Mouse (Mus musculus) urinary bladder, adult 2 months (tissue): Measurements from ENCODE around the gene Atp8b5. TPM values are rescaled to one million over a fixed set of nuclear protein-coding genes. Genes with fewer than 3 reads are reported as not detected.

Experiments used
- DNase-seq: peaks from one replicate; pipeline ENCODE4 v3.0.0; 2022; ENCODE audit warnings: low spot score
- polyA plus RNA-seq: library from polyadenylated mRNA; depleted of rRNA; stranded (reverse); fragments of >200 nt; gene quantifications from 2 replicates; pipeline ENCODE4 v1.2.3, GENCODE M21; 2012; rRNA removed

The Atp8b5 gene
- polyA plus RNA-seq, result 0.58 and 0.65 TPM in 2 replicates

GRCm38 (mm10) chr4:43266623-43267322 lies at the start of gene Atp8b5:
TSS of gene Atp8b5 (plus strand) at chr4:43267159.
- DNase-seq, result peak; percentile 55

GRCm38 (mm10) chr4:43217997-43218396 lies 49.0 kb upstream of the Atp8b5 start:
- DNase-seq, result no peak

GRCm38 (mm10) chr4:43231821-43232220 lies 35.1 kb upstream of the Atp8b5 start:
- no peak for DNase-seq

DNA sequence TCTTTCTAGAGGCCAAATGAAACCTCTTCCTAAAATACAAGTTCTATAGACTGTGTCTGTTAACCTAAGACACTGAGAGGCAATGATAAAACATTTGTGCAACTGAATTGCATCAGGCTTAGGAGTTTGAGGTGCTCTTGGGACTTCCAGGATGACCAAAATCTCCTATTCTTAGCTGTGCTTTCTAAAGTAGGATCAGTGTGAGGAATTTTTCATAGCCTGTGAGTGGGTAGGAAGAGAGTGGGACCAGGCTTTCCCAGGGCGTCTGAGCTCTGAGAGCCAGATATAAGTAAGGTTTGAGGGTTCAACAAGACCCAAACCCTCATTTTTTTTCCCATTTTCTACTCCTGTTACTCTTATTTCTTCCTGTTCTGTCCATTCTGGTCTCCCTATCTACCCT lies 34.0 kb upstream of the Atp8b5 start:
- DNase-seq, result no peak

DNA sequence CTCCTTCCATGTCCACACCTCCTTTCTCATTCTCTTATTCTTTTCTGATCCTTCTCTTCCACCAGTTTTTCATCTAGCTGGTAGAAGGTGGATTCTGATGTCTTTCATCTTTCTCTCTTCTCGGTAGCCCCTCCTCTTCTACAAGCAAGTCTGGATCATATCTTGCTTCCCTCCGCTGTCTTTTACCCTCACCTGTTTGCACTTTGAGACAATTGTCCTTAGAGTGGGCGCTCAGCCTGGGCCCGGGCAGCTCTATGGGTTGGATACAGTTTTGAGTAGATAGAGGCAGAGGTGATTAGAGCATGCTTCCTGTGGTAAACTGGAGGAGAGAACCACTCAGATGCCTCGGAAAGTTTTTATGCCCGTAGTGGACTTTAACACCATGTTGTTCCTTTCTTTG lies 33.5 kb upstream of the Atp8b5 start:
- DNase-seq, result no peak

DNA sequence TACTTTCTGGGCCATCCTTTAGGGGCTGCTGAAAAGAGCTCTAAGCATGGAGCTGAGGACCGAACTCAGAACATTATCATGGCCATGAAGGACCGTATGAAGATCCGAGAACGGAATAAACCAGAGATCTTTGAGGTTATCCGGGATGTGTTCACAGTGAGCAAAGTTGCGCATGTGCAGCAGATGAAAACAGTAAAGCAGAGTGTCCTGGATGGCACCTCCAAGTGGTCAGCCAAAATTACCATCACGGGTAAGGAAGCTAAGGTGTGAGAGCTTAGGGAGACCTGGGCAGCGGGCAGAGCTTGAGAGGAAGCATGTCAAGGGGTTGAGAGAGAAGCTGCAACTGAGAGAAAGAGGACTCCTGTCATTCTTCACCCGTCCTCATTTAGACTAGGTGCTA lies 30.1 kb upstream of the Atp8b5 start:
- no peak for DNase-seq

GRCm38 (mm10) chr4:43240716-43241115 lies 26.2 kb upstream of the Atp8b5 start:
- DNase-seq, result no peak

DNA sequence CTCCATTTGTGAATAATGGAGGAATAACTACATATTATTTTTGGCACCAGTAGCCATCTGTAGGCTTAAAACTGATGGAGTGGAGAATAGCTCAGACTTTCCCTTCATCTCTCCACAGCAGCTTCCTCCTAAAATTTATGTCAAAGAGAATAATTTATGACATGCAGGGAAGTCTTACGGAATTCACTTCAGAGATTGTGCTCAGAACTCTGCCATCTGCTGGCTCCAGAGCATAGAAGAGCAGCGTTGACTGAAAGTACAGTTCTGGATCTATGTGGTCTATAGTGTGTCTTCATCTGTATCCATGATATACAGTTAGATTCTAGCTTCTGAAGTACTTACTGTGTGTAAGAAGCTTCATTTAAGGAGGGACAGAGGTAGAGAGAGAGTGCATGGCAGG lies 22.9 kb upstream of the Atp8b5 start:
- no peak for DNase-seq

DNA sequence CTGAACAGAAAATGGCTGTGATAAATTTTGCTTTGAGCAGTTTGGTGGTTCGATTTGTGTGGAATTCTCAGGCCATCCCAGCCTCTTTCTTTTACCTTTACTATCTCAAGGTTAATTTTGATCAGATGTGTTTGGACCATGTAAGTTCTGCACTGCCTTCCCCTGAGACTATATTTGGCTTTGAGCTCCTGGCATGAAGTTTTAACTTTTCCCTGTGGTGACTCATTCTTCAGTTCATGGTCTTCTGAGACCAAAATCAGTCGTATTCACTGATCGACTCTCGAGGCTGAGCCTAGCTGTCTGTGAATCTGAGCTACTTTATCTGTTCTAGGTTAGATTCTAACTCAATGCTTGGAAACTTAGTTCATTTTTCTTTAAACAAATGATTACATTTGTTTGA lies 21.2 kb upstream of the Atp8b5 start:
- no peak for DNase-seq

DNA sequence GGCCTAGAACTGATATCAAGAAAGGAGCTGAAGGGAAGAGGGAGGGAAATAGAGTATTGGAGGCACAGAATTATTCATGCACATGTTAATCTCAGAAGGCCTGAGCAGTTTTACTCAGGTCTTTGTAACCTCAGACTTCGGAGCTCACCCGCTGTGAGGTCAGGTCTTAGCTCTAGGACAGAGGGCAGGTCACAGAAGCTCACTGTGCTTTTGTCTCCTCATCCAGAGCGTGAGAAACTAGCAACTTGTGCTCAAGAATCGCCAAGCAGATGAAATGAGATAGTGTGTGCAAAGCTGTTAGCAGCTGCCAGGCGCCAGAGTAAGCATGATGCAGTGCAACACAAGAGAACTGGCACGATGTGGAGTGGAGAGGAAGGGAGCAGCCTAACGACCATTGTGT lies 18.9 kb upstream of the Atp8b5 start:
- no peak for DNase-seq

- DNase-seq, result no peak
Measured at GRCm38 (mm10) chr4:43248909-43249308, 18.1 kb upstream of the Atp8b5 start.

DNA sequence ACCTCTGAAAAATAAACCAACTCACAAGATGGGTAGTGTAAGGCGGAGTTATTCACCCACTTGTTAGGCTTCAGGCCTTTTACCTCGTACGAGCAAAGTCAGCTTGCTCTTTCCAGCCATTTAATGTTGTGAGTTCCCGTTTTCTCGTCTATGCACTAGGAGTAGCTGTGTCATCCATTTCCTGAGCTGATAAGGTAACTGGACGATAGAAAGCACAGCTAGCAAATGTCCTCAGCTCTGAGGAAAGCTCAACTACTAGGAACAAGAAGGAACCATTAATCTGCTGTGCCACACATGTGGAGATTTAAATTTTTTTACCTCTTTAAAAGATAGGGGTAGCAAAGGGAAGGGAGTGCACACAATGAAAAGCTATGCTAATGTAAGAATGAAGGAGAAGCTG lies 15.7 kb upstream of the Atp8b5 start:
- no peak for DNase-seq

DNA sequence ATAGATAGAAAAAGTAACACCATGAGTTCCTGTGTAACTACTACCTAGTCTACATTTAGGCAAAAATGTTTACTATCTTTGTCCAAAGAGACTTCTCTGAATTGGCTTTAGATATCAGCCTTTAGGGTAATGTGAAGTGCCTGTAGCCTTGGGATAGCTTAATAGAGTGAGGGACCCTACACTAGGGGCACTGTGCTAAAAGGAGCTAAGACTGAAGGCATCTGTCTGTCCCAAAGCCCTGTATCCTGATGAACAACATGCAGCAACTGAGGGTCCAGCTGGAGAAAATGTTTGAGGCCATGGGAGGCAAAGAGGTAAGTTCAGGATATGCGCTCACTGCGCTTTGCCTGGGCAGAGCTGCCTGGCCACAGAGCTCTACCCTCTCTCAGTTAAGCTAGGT lies 9.9 kb upstream of the Atp8b5 start:
- no peak for DNase-seq

GRCm38 (mm10) chr4:43258556-43258955 lies 8.4 kb upstream of the Atp8b5 start:
- no peak for DNase-seq

DNA sequence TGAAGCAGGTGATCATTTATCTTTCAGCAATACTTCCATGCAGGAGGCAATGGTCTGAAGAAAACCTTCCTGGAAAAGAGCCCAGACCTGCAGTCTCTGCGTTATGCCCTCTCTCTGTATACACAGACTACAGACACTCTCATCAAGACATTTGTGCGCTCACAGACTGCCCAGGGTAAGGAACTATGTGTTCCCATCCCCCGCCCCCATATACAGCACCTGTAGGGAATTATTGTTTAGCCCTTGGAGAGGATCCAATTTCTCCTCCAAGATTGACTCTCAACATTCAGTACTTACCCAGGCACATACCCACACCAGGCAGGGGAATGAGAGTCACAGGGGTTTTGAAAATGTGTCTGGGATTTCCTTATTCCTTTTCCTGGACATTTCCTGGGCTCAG lies 7.5 kb upstream of the Atp8b5 start:
- no peak for DNase-seq

DNA sequence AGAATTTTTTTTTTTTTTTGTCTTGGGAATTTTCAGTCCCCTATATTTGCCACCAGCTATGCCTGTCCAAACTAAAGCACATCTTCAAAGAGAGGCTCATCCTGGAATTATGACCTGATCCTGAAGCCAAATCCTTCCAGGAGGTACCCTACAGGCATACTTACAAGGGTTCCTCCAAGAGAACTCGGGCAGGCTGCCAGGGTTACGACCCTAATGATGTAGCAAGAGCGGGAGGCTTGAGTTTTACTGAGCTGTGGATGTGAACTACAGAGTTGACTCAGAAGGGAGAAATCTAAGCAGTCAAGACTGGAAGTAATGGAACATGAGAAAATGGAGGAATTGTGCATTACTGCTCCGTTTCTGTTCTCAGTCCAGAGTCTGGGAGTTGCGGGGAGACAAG lies 6.9 kb upstream of the Atp8b5 start:
- DNase-seq, result no peak

- DNase-seq, result no peak
Measured at GRCm38 (mm10) chr4:43262821-43263220, 4.1 kb upstream of the Atp8b5 start.

DNA sequence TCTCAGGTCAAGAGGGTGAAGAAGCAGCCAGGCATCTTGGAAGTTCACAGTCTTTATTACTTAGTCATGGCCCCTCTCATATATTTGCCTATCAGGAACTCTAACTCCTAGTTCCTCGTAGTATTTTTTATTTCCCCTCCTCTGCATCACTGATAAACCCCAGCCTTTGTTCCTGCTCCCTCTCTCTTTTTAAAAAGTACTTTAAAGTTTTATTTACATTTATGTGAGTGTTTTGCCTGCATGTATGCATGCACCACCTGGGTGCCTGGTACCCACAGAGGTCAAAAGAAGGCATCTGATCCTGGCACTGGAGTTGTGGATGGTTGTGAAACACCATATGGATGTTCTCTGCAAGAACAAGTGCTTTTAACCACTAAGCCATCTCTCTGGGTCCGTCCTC lies 813 bp upstream of the Atp8b5 start:
- no peak for DNase-seq

- no peak for DNase-seq
Measured at GRCm38 (mm10) chr4:43267323-43267658, 332 bp downstream of the Atp8b5 start.

DNA sequence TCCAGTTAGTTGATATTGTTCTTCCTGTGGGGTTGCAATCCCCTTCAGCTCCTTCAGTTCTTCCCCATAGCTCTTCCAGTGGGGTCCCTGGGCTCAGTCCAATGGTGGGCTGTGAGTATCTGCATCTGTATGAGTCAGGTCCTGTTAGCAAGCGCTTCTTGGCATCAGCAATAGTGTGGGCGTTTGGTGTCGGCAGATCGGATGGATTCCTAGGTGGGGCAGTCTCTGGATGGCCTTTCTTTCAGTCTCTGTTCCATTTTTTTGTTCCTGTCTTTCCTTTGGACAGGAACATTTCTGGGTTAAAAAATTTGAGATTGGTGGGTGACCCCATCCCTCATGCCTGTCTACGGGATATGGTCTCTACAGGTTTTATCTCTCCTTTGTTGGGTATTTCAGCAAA lies 18.5 kb downstream of the Atp8b5 start:
- DNase-seq, result no peak

GRCm38 (mm10) chr4:43287305-43287704 lies 20.3 kb downstream of the Atp8b5 start:
- no peak for DNase-seq

DNA sequence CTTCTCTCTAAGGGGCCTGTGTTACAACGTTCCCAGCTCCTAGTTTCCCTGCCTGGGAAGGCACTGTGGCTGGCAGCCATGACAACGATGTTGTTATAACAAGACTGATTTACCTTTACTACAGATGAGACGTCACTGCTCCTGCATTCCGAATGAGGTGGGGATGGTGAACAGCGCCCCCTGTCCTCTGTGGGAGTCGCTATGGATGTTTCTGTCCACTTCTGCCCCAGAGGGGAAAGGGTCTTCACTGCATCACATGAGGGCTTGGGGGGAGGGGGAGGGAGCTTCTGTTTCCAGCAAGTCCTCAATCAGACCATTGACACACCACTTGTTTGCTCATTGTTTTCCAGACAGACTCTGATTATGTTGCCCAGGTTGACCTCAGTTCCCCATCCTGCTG lies 27.0 kb downstream of the Atp8b5 start:
- no peak for DNase-seq

DNA sequence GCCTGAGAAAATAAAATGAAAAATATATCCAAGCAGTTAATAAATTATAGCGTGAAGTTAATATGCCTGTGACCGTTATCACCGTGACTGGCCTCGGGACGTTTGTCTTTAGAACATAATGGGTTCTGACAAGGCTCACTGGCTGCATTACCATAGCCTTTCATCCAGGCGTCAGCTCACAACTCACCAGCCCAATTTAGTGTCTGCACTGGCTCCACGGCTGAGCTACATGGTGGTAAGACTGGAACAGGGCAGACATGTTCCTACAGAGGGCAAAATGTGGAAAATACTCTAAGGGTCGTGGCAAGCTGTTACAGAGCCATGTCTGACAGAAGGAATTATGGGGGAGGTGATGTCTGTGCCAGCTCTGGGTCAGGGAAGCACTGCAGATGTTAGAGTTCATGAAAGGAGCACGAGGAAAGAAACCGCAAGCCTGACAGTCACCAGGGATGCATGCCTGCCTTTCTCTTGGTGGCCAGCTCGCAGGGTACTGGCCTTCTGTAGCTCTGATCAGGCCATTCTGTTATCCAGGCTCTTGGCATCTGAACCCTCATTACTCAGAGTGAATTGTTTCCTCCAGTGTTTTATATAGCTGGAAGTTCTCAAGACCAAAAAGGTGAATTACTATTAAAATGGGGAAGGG lies 42.9 kb downstream of the Atp8b5 start:
- no peak for DNase-seq

DNA sequence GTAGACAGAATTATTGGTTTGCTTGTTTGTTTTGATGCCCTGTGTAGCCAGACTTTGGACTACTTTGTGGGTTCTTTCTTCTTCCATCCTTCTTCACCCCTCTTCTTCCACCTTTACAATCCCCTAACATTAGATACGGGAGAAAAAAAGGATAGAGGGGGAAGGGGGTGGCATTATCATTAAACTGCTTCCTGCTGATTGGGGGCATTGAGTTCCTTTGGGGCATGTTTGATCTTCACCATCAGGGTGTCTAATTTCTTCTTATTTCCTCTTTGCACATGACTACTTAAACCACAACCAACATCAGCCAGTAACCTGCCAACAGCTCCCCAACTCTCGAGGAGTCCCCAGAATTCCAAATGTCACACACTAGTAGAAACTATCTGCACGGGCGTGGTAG lies 54.6 kb downstream of the Atp8b5 start:
- no peak for DNase-seq
